Mouse (Mus musculus) embryonic facial prominence, embryonic 15.5 days (tissue): ENCODE results near the gene Cpt1b. TPM values are rescaled to one million over a fixed set of nuclear protein-coding genes. Genes with fewer than 3 reads are reported as not detected.

Experiments
- ATAC-seq: fragments of 200-750 bp; cut with Nextera tagmentation; 2 replicates; pipeline ENCODE4 v1.8.0; 2017; ENCODE audit warnings: low read depth, moderate TSS enrichment; ENCODE audit not compliant: insufficient number of reproducible peaks, low FRiP score, low TSS enrichment
- H3K27ac ChIP-seq: fragments of 300-500 bp; sonication (generic); replicated peaks from 2 replicates; pipeline ENCODE4 v1.5.1; 2015; ENCODE audit warnings: mild to moderate bottlenecking, inconsistent platforms
- H3K27me3 ChIP-seq: fragments of 300-500 bp; sonication (generic); 2 replicates; pipeline ENCODE4 v1.6.1; 2015; ENCODE audit warnings: inconsistent platforms
- H3K36me3 ChIP-seq: fragments of 300-500 bp; sonication (generic); 2 replicates; pipeline ENCODE4 v1.6.1; 2015; ENCODE audit warnings: mild to moderate bottlenecking, inconsistent platforms
- H3K4me1 ChIP-seq: fragments of 300-500 bp; sonication (generic); 2 replicates; pipeline ENCODE4 v1.6.1; 2015; ENCODE audit warnings: inconsistent platforms
- H3K4me2 ChIP-seq: fragments of 300-500 bp; sonication (generic); replicated peaks from 2 replicates; pipeline ENCODE4 v1.6.1; 2015; ENCODE audit warnings: mild to moderate bottlenecking, inconsistent platforms
- H3K4me3 ChIP-seq: fragments of 300-500 bp; sonication (generic); replicated peaks from 2 replicates; pipeline ENCODE4 v1.5.1; 2015; ENCODE audit warnings: mild to moderate bottlenecking, inconsistent platforms
- H3K9ac ChIP-seq: fragments of 300-500 bp; sonication (generic); 2 replicates; pipeline ENCODE4 v1.6.1; 2015; ENCODE audit warnings: inconsistent platforms
- H3K9me3 ChIP-seq: fragments of 300-500 bp; sonication (generic); replicated peaks from 2 replicates; pipeline ENCODE4 v1.6.1; 2016; ENCODE audit warnings: inconsistent platforms
- WGBS: fragments of 180-500 bp; shearing (Covaris S2); methylation state at CpG from one replicate; pipeline ENCODE4 v1.1.7; 2015; 5-methylcytosine and 5-hydroxymethylcytosine counted together
- polyA plus RNA-seq: library from polyadenylated mRNA; unstranded; fragments of >200 nt; fragmentation: Nextera tagmentation; extraction: Ambion mirVana; gene quantifications from 2 replicates; pipeline ENCODE4 v1.2.1, GENCODE M21; 2015

Gene Cpt1b
- polyA plus RNA-seq, 1 experiment from 2014 or later, result 1.1 TPM

GRCm38 (mm10) chr15:89460298-89460697 is 34.6 kb upstream of the Cpt1b start:
- 75% methylated on average over 10 of the region's 10 CpGs for whole genome bisulfite sequencing
- no peaks in the 10 kb centered on the region for H3K9me3 ChIP-seq
- no peak overlapping the region for H3K4me2 ChIP-seq
- ATAC-seq, result no peak
- H3K9ac ChIP-seq, result no peak overlapping the region
- no peak overlapping the region for H3K4me3 ChIP-seq
- 0 out of 2 replicates have a peak, but pooled peaks cover 2% of the 10 kb centered on the region for H3K27me3 ChIP-seq
- no peak overlapping the region for H3K27ac ChIP-seq
- no peaks in the 10 kb centered on the region for H3K4me1 ChIP-seq
- H3K36me3 ChIP-seq, result no peaks in the 10 kb centered on the region

- Histone ChIP-seq H3K4me3 (no peak overlapping the region), H3K4me2 (no peak overlapping the region), H3K9ac (no peak overlapping the region), H3K36me3 (no peaks in the 10 kb centered on the region), H3K9me3 (no peaks in the 10 kb centered on the region), H3K27me3 (peaks cover 6% of the 10 kb centered on the region), H3K27ac (no peak overlapping the region), H3K4me1 (no peaks in the 10 kb centered on the region)
- WGBS, result 85% methylated on average over 7 of the region's 7 CpGs
- ATAC-seq, result no peak
These were observed 34.2 kb upstream of the Cpt1b start for GRCm38 (mm10) chr15:89459821-89460220.

- no peak for ATAC-seq
- peaks cover 14% of the 10 kb centered on the region for H3K27me3 ChIP-seq
These were observed 33.3 kb upstream of the Cpt1b start for GRCm38 (mm10) chr15:89458942-89459341.

GRCm38 (mm10) chr15:89455642-89456041 is 30.0 kb upstream of the Cpt1b start:
- Histone ChIP-seq H3K9ac (no peak overlapping the region), H3K36me3 (no peaks in the 10 kb centered on the region), H3K4me2 (no peak overlapping the region), H3K27ac (no peak overlapping the region), H3K9me3 (no peaks in the 10 kb centered on the region), H3K27me3 (peaks cover 23% of the 10 kb centered on the region), H3K4me3 (no peak overlapping the region), H3K4me1 (peaks cover 12% of the 10 kb centered on the region)
- ATAC-seq, result no peak
- 67% methylated on average over 6 of the region's 6 CpGs for WGBS

More at GRCm38 (mm10) chr15:89458942-89459341, 33.3 kb upstream of the Cpt1b start:
- Histone ChIP-seq H3K4me2 (no peak overlapping the region), H3K9ac (no peak overlapping the region), H3K9me3 (no peaks in the 10 kb centered on the region), H3K4me1 (peaks cover 6% of the 10 kb centered on the region), H3K27ac (no peak overlapping the region), H3K4me3 (no peak overlapping the region), H3K36me3 (no peaks in the 10 kb centered on the region)
- 91% methylated on average over 15 of the region's 15 CpGs for WGBS

- Histone ChIP-seq H3K9me3 (no peaks in the 10 kb centered on the region), H3K27me3 (peaks cover 23% of the 10 kb centered on the region), H3K36me3 (no peaks in the 10 kb centered on the region), H3K9ac (no peak overlapping the region), H3K4me1 (peaks cover 12% of the 10 kb centered on the region), H3K4me3 (no peak overlapping the region), H3K27ac (no peak overlapping the region), H3K4me2 (no peak overlapping the region)
- no peak for ATAC-seq
- WGBS, result 10% methylated on average over 4 of the region's 6 CpGs
These were observed 29.2 kb upstream of the Cpt1b start for GRCm38 (mm10) chr15:89454857-89455256.

- H3K4me1 ChIP-seq, result peaks cover 12% of the 10 kb centered on the region
- H3K27ac ChIP-seq, result no peak within 1 kb of the TSS
- peak within 1 kb of the TSS; percentile 40 for H3K4me3 ChIP-seq
- H3K9ac ChIP-seq, result no peak within 1 kb of the TSS
- peak within 1 kb of the TSS; percentile 88 for H3K4me2 ChIP-seq
- H3K36me3 ChIP-seq, result no peaks in the 10 kb centered on the region
- H3K27me3 ChIP-seq, result peaks cover 25% of the 10 kb centered on the region
- 3% methylated on average over 53 of the region's 53 CpGs for WGBS
- no peaks in the 10 kb centered on the region for H3K9me3 ChIP-seq
- peak; percentile 52 for ATAC-seq
These were observed 28.3 kb upstream of the Cpt1b start, which contains the start of gene Mapk8ip2 for GRCm38 (mm10) chr15:89453865-89454478. Mapk8ip2 (plus strand) TSS chr15:89453913.

GRCm38 (mm10) chr15:89452906-89453864 is 27.5 kb upstream of the Cpt1b start:
- Histone ChIP-seq H3K4me1 (peaks cover 12% of the 10 kb centered on the region), H3K27me3 (peaks cover 28% of the 10 kb centered on the region), H3K9me3 (no peaks in the 10 kb centered on the region), H3K27ac (no peak overlapping the region), H3K4me3 (peak overlapping the region; percentile 40), H3K4me2 (peak overlapping the region; percentile 88), H3K9ac (no peak overlapping the region), H3K36me3 (no peaks in the 10 kb centered on the region)
- 4% methylated on average over 24 of the region's 24 CpGs for WGBS
- 0 out of 2 replicates have a peak, but pooled peaks have one; percentile 8 for ATAC-seq

- Histone ChIP-seq H3K27me3 (no peaks in the 10 kb centered on the region), H3K4me1 (no peaks in the 10 kb centered on the region), H3K4me3 (no peak overlapping the region), H3K36me3 (no peaks in the 10 kb centered on the region), H3K4me2 (no peak overlapping the region), H3K9me3 (no peaks in the 10 kb centered on the region), H3K9ac (no peak overlapping the region), H3K27ac (no peak overlapping the region)
- WGBS, result 36% methylated on average over 8 of the region's 8 CpGs
- no peak for ATAC-seq
These were observed 16.9 kb upstream of the Cpt1b start for GRCm38 (mm10) chr15:89442486-89443070.

- ATAC-seq, result no peak
- H3K4me2 ChIP-seq, result no peak overlapping the region
These were observed 10.2 kb upstream of the Cpt1b start for GRCm38 (mm10) chr15:89435878-89436277.

GRCm38 (mm10) chr15:89434136-89434535 is 8.5 kb upstream of the Cpt1b start:
- no peaks in the 10 kb centered on the region for H3K9me3 ChIP-seq
- WGBS, result 62% methylated on average over 3 of the region's 3 CpGs
- H3K9ac ChIP-seq, result no peak overlapping the region
- H3K27ac ChIP-seq, result no peak overlapping the region
- peaks cover 5% of the 10 kb centered on the region; the same call in 1 of the 2 replicates for H3K4me1 ChIP-seq
- no peaks in the 10 kb centered on the region for H3K36me3 ChIP-seq
- no peaks in the 10 kb centered on the region for H3K27me3 ChIP-seq
- H3K4me2 ChIP-seq, result no peak overlapping the region
- H3K4me3 ChIP-seq, result no peak overlapping the region
- ATAC-seq, result no peak

More at GRCm38 (mm10) chr15:89435878-89436277, 10.2 kb upstream of the Cpt1b start:
- H3K9me3 ChIP-seq, result no peaks in the 10 kb centered on the region
- no peaks in the 10 kb centered on the region for H3K4me1 ChIP-seq
- no peak overlapping the region for H3K27ac ChIP-seq
- no peaks in the 10 kb centered on the region for H3K36me3 ChIP-seq
- no peak overlapping the region for H3K9ac ChIP-seq
- H3K27me3 ChIP-seq, result no peaks in the 10 kb centered on the region
- WGBS, result 85% methylated on average over 5 of the region's 5 CpGs
- no peak overlapping the region for H3K4me3 ChIP-seq

GRCm38 (mm10) chr15:89432946-89433345 is 7.3 kb upstream of the Cpt1b start:
- no peaks in the 10 kb centered on the region for H3K9me3 ChIP-seq
- H3K9ac ChIP-seq, result no peak overlapping the region
- H3K36me3 ChIP-seq, result no peaks in the 10 kb centered on the region
- no peak overlapping the region for H3K4me2 ChIP-seq
- ATAC-seq, result no peak
- H3K4me1 ChIP-seq, result peaks cover 16% of the 10 kb centered on the region
- 63% methylated on average over 4 of the region's 4 CpGs for WGBS
- no peak overlapping the region for H3K27ac ChIP-seq
- H3K4me3 ChIP-seq, result no peak overlapping the region
- H3K27me3 ChIP-seq, result no peaks in the 10 kb centered on the region
